Mouse (Mus musculus) intestine, postnatal 0 days (tissue): Measurements from ENCODE around the gene C530008M17Rik. TPM values are rescaled to one million over a fixed set of nuclear protein-coding genes. Genes with fewer than 3 reads are reported as not detected.

Experiments
- ATAC-seq: fragments of 200-750 bp; cut with Nextera tagmentation; 2 replicates; pipeline ENCODE4 v1.8.0; 2017; ENCODE audit warnings: mild to moderate bottlenecking, moderate TSS enrichment, moderate library complexity
- H3K27ac ChIP-seq: fragments of 300-500 bp; sonication (generic); 2 replicates; pipeline ENCODE4 v1.5.1; 2014; ENCODE audit warnings: mild to moderate bottlenecking, low read depth, low read length, moderate library complexity
- H3K27me3 ChIP-seq: fragments of 300-500 bp; sonication (generic); replicated peaks from 2 replicates; pipeline ENCODE4 v1.6.1; 2014; ENCODE audit warnings: low read length, mixed read lengths; ENCODE audit not compliant: control insufficient read depth, insufficient read depth
- H3K36me3 ChIP-seq: fragments of 300-500 bp; sonication (generic); 2 replicates; pipeline ENCODE4 v1.6.1; 2014; ENCODE audit warnings: mild to moderate bottlenecking, moderate library complexity; ENCODE audit not compliant: control insufficient read depth, insufficient read depth
- H3K4me1 ChIP-seq: fragments of 300-500 bp; sonication (generic); replicated peaks from 2 replicates; pipeline ENCODE4 v1.6.1; 2014; ENCODE audit warnings: antibody characterized with exemption, low read length, mixed read lengths; ENCODE audit not compliant: control insufficient read depth, insufficient read depth
- H3K4me2 ChIP-seq: fragments of 300-500 bp; sonication (generic); replicated peaks from 2 replicates; pipeline ENCODE4 v1.6.1; 2014; ENCODE audit warnings: low read depth, mild to moderate bottlenecking, moderate library complexity
- H3K4me3 ChIP-seq: fragments of 300-500 bp; sonication (generic); 2 replicates; pipeline ENCODE4 v1.5.1; 2014; ENCODE audit warnings: low read depth, low read length
- H3K9ac ChIP-seq: fragments of 300-500 bp; sonication (generic); 2 replicates; pipeline ENCODE4 v1.6.1; 2014; ENCODE audit warnings: mild to moderate bottlenecking, low read depth, low read length
- H3K9me3 ChIP-seq: fragments of 300-500 bp; sonication (generic); 2 replicates; pipeline ENCODE4 v1.6.1; 2016; ENCODE audit warnings: mixed run types; ENCODE audit not compliant: control insufficient read depth
- CTCF ChIP-seq: sonication (generic); IDR thresholded peaks from 2 replicates; pipeline ENCODE4 v1.5.1; 2016; ENCODE audit warnings: low read depth, mild to moderate bottlenecking, control low read depth, antibody characterized with exemption, moderate library complexity
- WGBS: fragments of 180-500 bp; shearing (Covaris S2); extraction: QIAGEN DNeasy Blood & Tissue Kit; methylation state at CpG from one replicate; pipeline ENCODE4 v1.1.7; 2014; 5-methylcytosine and 5-hydroxymethylcytosine counted together
- polyA plus RNA-seq: library from polyadenylated mRNA; unstranded; fragments of >200 nt; fragmentation: Nextera tagmentation; extraction: Ambion mirVana; gene quantifications from 2 replicates; pipeline ENCODE4 v1.2.1, GENCODE M21; 2015

The C530008M17Rik gene
- polyA plus RNA-seq, 1 experiment from 2014 or later: 15.3 TPM

GRCm38 (mm10) chr5:76623759-76624158 lies 32.6 kb upstream of the C530008M17Rik start:
- no peak for ATAC-seq
- Histone ChIP-seq H3K36me3 (peaks cover 28% of the 10 kb centered on the region), H3K27me3 (no peaks in the 10 kb centered on the region), H3K9ac (no peak overlapping the region), H3K4me3 (no peak overlapping the region), H3K4me2 (no peak overlapping the region), H3K9me3 (no peaks in the 10 kb centered on the region), H3K27ac (no peak overlapping the region), H3K4me1 (no peaks in the 10 kb centered on the region)
- 94% methylated on average over 9 of the region's 9 CpGs for WGBS
- no peak for TF ChIP-seq CTCF

DNA sequence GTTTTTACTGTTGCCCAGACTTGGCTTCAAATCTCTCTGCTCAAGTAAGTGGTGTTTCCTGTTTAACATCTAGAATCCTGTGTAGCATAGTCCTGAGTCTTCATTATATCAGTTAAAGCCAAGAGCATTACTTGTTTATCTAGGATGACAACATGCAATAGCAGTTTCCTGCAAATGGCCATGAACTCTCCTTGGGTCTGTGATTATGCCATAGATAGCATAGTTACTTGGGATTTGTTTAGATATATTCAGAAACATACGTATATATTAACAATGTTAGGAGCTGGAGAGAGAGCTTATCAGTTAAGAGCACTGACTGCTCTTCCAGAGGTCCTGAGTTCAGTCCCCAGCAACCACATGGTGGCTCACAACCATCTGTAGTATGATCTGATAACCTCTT lies 28.5 kb upstream of the C530008M17Rik start:
- no peak for TF ChIP-seq CTCF
- 29% methylated on average over 1 of the region's 1 CpGs for WGBS
- Histone ChIP-seq H3K27ac (no peak overlapping the region), H3K9me3 (no peaks in the 10 kb centered on the region), H3K4me1 (no peaks in the 10 kb centered on the region), H3K27me3 (no peaks in the 10 kb centered on the region), H3K9ac (no peak overlapping the region), H3K4me2 (no peak overlapping the region), H3K4me3 (no peak overlapping the region), H3K36me3 (0 out of 2 replicates have a peak, but pooled peaks cover 20% of the 10 kb centered on the region)
- no peak for ATAC-seq

GRCm38 (mm10) chr5:76634012-76634411 lies 22.3 kb upstream of the C530008M17Rik start:
- ATAC-seq: no peak
- Histone ChIP-seq H3K4me2 (no peak overlapping the region), H3K9me3 (no peaks in the 10 kb centered on the region), H3K27me3 (no peaks in the 10 kb centered on the region), H3K4me3 (no peak overlapping the region), H3K4me1 (no peaks in the 10 kb centered on the region), H3K36me3 (peaks cover 52% of the 10 kb centered on the region), H3K9ac (no peak overlapping the region), H3K27ac (no peak overlapping the region)
- no peak for TF ChIP-seq CTCF
- 71% methylated on average over 10 of the region's 10 CpGs for WGBS

DNA sequence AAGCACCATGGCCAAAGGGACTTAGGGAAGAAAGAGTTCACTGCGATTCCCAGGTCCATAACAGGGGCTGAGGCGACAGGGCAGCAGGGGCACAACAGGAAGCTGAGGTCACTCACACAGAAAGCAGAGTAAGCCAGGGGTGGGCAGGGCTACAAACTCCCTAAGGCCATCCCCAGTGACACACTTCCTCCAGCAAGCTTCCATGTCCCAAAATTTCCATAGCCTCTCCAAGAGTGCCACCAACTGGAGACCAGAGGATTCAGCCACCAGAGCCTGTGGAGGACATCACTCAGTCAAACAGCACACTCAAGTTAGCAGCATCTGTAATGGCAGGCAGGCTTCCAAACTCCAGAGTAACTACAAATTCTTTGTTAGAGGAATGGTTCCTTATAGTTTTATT lies 20.7 kb upstream of the C530008M17Rik start:
- H3K27ac ChIP-seq: no peak overlapping the region
- H3K9me3 ChIP-seq: no peaks in the 10 kb centered on the region
- ATAC-seq: no peak
- no peaks in the 10 kb centered on the region for H3K27me3 ChIP-seq
- no peak overlapping the region for H3K9ac ChIP-seq
- H3K4me2 ChIP-seq: no peak overlapping the region
- H3K4me1 ChIP-seq: no peaks in the 10 kb centered on the region
- 92% methylated on average over 2 of the region's 2 CpGs for WGBS
- no peak overlapping the region for H3K4me3 ChIP-seq
- peaks cover 61% of the 10 kb centered on the region for H3K36me3 ChIP-seq
- TF ChIP-seq CTCF: peak; percentile 58

GRCm38 (mm10) chr5:76642076-76642475 lies 14.2 kb upstream of the C530008M17Rik start:
- no peak for ATAC-seq
- H3K27ac ChIP-seq: no peak overlapping the region
- 94% methylated on average over 4 of the region's 4 CpGs for WGBS
- H3K4me3 ChIP-seq: no peak overlapping the region
- H3K27me3 ChIP-seq: no peaks in the 10 kb centered on the region
- no peaks in the 10 kb centered on the region for H3K9me3 ChIP-seq
- no peak for TF ChIP-seq CTCF
- no peak overlapping the region for H3K4me2 ChIP-seq
- no peak overlapping the region for H3K9ac ChIP-seq
- no peaks in the 10 kb centered on the region for H3K4me1 ChIP-seq
- H3K36me3 ChIP-seq: peaks cover 40% of the 10 kb centered on the region

- no peak overlapping the region; the same call in 1 of the 2 replicates for H3K27ac ChIP-seq
- 92% methylated on average over 7 of the region's 7 CpGs for WGBS
- H3K9me3 ChIP-seq: no peaks in the 10 kb centered on the region
- H3K36me3 ChIP-seq: peaks cover 22% of the 10 kb centered on the region
- TF ChIP-seq CTCF: no peak
- no peak overlapping the region for H3K4me3 ChIP-seq
- no peak overlapping the region for H3K9ac ChIP-seq
- H3K4me1 ChIP-seq: no peaks in the 10 kb centered on the region
- no peak for ATAC-seq
- no peaks in the 10 kb centered on the region for H3K27me3 ChIP-seq
- H3K4me2 ChIP-seq: no peak overlapping the region
These were observed 12.1 kb upstream of the C530008M17Rik start for GRCm38 (mm10) chr5:76644234-76644633.
